In genomic region chr16:21671878-21672277, GRCm38 (mm10) we compare ENCODE assay signal across 25 mouse cellular contexts. TPM values are rescaled to one million over a fixed set of nuclear protein-coding genes. Genes with fewer than 3 reads are reported as not detected.
A peak's percentile ranks its signal among the peaks of the same experiment; 100 is the strongest.
DNase-seq lines count a peak whose midpoint lies in the region; ATAC-seq and TF ChIP-seq lines count a peak whose summit lies in the region.
"Had no signal": no experiment of that assay in that cellular context is flagged by ENCODE, and none has a peak within 500 bp of the region (broad histone marks: within the 10 kb centered on the region; RNA-seq: fewer than 3 reads in every experiment).

No protein-coding gene starts in this region.

- no peak overlapping the region for H3K9ac ChIP-seq in kidney, embryonic 14.5 days (ENCODE audit: low read depth, low read length)
- H3K9ac ChIP-seq: forebrain, embryonic 12.5 days; forebrain, embryonic 15.5 days; hindbrain, embryonic 12.5 days; hindbrain, embryonic 15.5 days had no signal

- H3K36me3 ChIP-seq in kidney, embryonic 14.5 days (ENCODE audit: control insufficient read depth, insufficient read depth, low read length), result peaks cover 3% of the 10 kb centered on the region; the same call in 1 of the 2 replicates
- H3K36me3 ChIP-seq: G1E had no signal

- peak; percentile 9 for DNase-seq in heart, adult 11 months
- DNase-seq in heart, adult 8-10 months (ENCODE audit: low spot score), result no peak
- peak; percentile 70 for DNase-seq in induced T-regulatory cell, adult 2 months (ENCODE audit: low read depth)
- DNase-seq in kidney, postnatal 25 days, result no peak
- no peak for DNase-seq in cerebellum, adult 2 months
- DNase-seq: adrenal gland, adult 2 months; adrenal gland, postnatal 14 days; B cell, adult 2 months; cerebellum, adult 11-12 months; cerebellum, adult 9-10 months; cerebellum, postnatal 14 days; gastrocnemius, postnatal 14 days; heart, adult 2 months; kidney, adult 2 months had no signal

- TF ChIP-seq CTCF in cerebellum, adult 2 months (IDR thresholded peaks at IDR 0.05; ENCODE audit: borderline replicate concordance, insufficient read depth, low read depth, low read length), result no peak

- WGBS in kidney, embryonic 14.5 days, result 81% methylated on average over 4 of the region's 4 CpGs
- 80% methylated on average over 4 of the region's 4 CpGs for WGBS in cerebellum, adult 2 months

- no peak overlapping the region for H3K27ac ChIP-seq in kidney, embryonic 14.5 days (ENCODE audit: low read depth, low read length)
- no peak overlapping the region for H3K27ac ChIP-seq in cerebellum, adult 2 months (ENCODE audit: insufficient read depth, low read length)
- H3K27ac ChIP-seq: forebrain, embryonic 12.5 days; forebrain, embryonic 15.5 days; heart, adult 2 months; hindbrain, embryonic 12.5 days; hindbrain, embryonic 15.5 days had no signal

- no peaks in the 10 kb centered on the region for H3K27me3 ChIP-seq in kidney, embryonic 14.5 days (ENCODE audit: control insufficient read depth, insufficient read depth, low read length)
- H3K27me3 ChIP-seq in cerebellum, adult 2 months (ENCODE audit: control insufficient read depth, insufficient read depth, low read length), result no peaks in the 10 kb centered on the region
- H3K27me3 ChIP-seq: CH12.LX; forebrain, embryonic 12.5 days; forebrain, embryonic 15.5 days; hindbrain, embryonic 12.5 days; hindbrain, embryonic 15.5 days; Patski had no signal

- no peaks in the 10 kb centered on the region for H3K4me1 ChIP-seq in kidney, embryonic 14.5 days (ENCODE audit: control insufficient read depth, insufficient read depth, low read length)
- 0 out of 2 replicates have a peak, but pooled peaks cover 2% of the 10 kb centered on the region for H3K4me1 ChIP-seq in cerebellum, adult 2 months (ENCODE audit: control insufficient read depth, insufficient read depth, low read length)
- H3K4me1 ChIP-seq: forebrain, embryonic 12.5 days; forebrain, embryonic 15.5 days; hindbrain, embryonic 12.5 days; hindbrain, embryonic 15.5 days had no signal

- 0 out of 2 replicates have a peak, but pooled peaks cover 2% of the 10 kb centered on the region for H3K9me3 ChIP-seq in kidney, embryonic 14.5 days (ENCODE audit: control insufficient read depth, low read length)
- H3K9me3 ChIP-seq: forebrain, embryonic 15.5 days; G1E; hindbrain, embryonic 15.5 days had no signal

- H3K4me3 ChIP-seq in kidney, embryonic 14.5 days (ENCODE audit: low read length), result no peak overlapping the region
- no peak overlapping the region for H3K4me3 ChIP-seq in cerebellum, adult 2 months (replicated peaks; ENCODE audit: insufficient read depth, low read depth, low read length)
- H3K4me3 ChIP-seq: forebrain, embryonic 12.5 days; forebrain, embryonic 15.5 days; heart, adult 2 months; hindbrain, embryonic 12.5 days; hindbrain, embryonic 15.5 days had no signal

- peak; percentile 95 for ATAC-seq in activated CD4-positive, CD25-positive, alpha-beta regulatory T cell, adult 4 months
- ATAC-seq in kidney, embryonic 14.5 days (ENCODE audit: low FRiP score, low TSS enrichment), result no peak
- ATAC-seq: forebrain, embryonic 15.5 days; intestine, postnatal 0 days; Patski had no signal

- no peak overlapping the region for H3K4me2 ChIP-seq in kidney, embryonic 14.5 days (replicated peaks; ENCODE audit: low read depth, low read length)
- H3K4me2 ChIP-seq: forebrain, embryonic 12.5 days; forebrain, embryonic 15.5 days; heart, embryonic 11.5 days; hindbrain, embryonic 12.5 days; hindbrain, embryonic 15.5 days had no signal

- TF ChIP-seq POLR2A in cerebellum, adult 2 months (IDR thresholded peaks at IDR 0.05; ENCODE audit: borderline replicate concordance, insufficient read depth, low read length), result no peak

RNA-seq across cellular contexts. Expression of gene 2510009E07Rik, which starts 22.6 kb away (rescaled TPM):
- 10 to 100 TPM; 19.6 to 28.6 (median 24.4) TPM for total RNA-seq in heart, adult 8-10 months (2022)
- polyA plus RNA-seq in activated CD4-positive, CD25-positive, alpha-beta regulatory T cell, adult 4 months (2017; shearing (Covaris generic)), result 1 to 10 TPM; 1.5 to 2.4 TPM
- polyA plus RNA-seq in kidney, embryonic 14.5 days (2014; fragmentation: Nextera tagmentation; extraction: Ambion mirVana), result 8.0 and 12.5 TPM in 2 replicates
- polyA plus RNA-seq in cerebellum, adult 2 months (2012; rRNA removed), result 25.9 and 28.1 TPM in 2 replicates
- total RNA-seq: CH12.LX had no signal
- polyA plus RNA-seq: G1E had no signal

Comparison
In these comparisons a context has a peak if more than half of its experiments do, and no peak if none do; other contexts are left out.
1. DNase-seq: peak in heart, adult 11 months (single experiment) and induced T-regulatory cell, adult 2 months (single experiment); none in heart, adult 8-10 months (single experiment), kidney, postnatal 25 days (0 of 2) and cerebellum, adult 2 months (0 of 2).